Mouse (Mus musculus) right cerebral cortex, postnatal 36 days (tissue): ENCODE results near the gene Olfr722.
"Not testable (repeated sequence)": the region's sequence is repeated elsewhere in the genome, so short reads cannot be mapped to it uniquely, and the experiment has no call there.

Source experiments
- DNase-seq, 2 experiments: peaks; one replicate each; pipeline ENCODE4 v3.0.0; 2022; ENCODE audit warnings: low spot score in 2 of 2, mixed read lengths in 1 of 2

Olfr722 gene

GRCm38 (mm10) chr14:49901899-49902298 lies at the start of gene Olfr722:
Olfr722 (minus strand) TSS chr14:49901999.
- DNase-seq = no peak

- DNase-seq = not testable (repeated sequence)
Observed at GRCm38 (mm10) chr14:49931687-49932086, 29.9 kb upstream of the Olfr722 start, which contains the start of gene Olfr723. Olfr723 (minus strand) TSS chr14:49931787.

GRCm38 (mm10) chr14:49860387-49860786 lies 41.4 kb downstream of the Olfr722 start:
- DNase-seq = no peak
